Mouse (Mus musculus) spleen, postnatal 14 days (tissue): ENCODE data around the gene Copg2.

Experiments
- DNase-seq, 2 experiments: peaks; one replicate each; pipeline ENCODE4 v3.0.0; 2021 to 2022; ENCODE audit warnings: low spot score in 2 of 2

Copg2 gene

DNA sequence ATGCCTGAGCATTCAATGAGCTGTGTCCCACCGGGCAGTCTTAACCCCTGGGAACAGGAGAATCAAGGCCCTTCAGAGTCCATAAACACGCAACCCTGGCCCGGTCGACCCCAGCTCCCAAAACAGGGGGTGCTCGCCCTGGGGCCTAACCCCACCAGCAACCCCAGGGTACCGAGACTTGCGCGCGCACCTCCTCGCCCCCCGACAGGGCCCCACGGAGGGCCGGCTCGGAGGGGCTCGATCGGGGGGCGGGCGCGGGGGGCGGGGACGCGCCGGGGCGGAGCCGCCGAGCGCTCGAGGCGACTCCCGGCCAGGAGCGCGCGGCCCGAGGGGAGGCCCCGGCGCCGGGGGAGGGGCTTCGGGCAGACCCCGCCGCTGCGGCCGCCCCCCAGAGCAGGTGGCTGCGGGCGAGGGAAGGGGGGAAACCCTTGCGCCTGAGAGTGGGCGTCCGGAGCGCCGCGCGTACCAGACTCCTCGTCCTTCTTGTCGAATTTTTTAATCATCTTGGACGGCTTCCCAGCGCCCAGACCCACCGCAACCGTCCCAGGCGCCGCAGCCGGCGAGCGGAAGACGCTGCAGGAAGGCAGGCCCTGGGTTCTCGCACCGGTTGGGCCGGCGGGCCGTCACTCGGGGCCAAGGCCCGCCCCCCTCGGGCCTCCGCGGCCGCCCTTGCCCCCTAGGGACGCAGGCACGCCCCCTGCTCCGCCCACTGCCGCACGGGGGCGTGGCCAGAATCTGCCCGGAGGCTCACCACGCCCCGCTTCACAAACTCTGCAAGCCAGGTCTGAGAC is at the start of gene Copg2:
Gene Copg2, minus strand, starts transcription at position 600 of the 791 bp plus-strand sequence.
- peak; percentile 92 to 96 for DNase-seq

GRCm38 (mm10) chr6:30939264-30939663 is 42.7 kb upstream of the Copg2 start:
- DNase-seq = no peak

DNA sequence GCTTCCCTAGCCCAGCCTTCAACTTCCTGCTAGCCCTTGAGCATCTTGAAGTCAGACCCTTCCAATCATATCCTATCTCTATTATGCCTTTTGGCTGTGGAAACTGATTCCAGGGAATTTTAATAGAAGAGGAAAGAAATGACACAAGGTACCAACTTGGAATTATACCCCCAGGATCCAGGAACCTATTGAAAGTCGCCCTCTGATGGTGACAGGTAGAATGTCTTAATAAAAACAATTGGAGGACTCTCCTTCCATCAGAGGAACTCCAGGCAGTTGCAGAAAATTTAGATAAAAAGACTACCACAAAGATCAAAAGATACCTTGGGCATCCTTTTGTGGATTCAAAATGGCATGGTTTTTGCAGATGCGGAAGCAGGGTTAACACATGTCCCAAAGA is 26.2 kb upstream of the Copg2 start:
- no peak for DNase-seq

- no peak for DNase-seq
Observed at GRCm38 (mm10) chr6:30921826-30922225, 25.2 kb upstream of the Copg2 start.

GRCm38 (mm10) chr6:30920834-30921675 is 24.5 kb upstream of the Copg2 start:
- DNase-seq = no peak

GRCm38 (mm10) chr6:30915473-30915872 is 18.9 kb upstream of the Copg2 start, which contains the start of gene Tsga13:
Tsga13 (minus strand) TSS chr6:30915573.
- DNase-seq = no peak

- no peak for DNase-seq
Observed at GRCm38 (mm10) chr6:30907970-30908369, 11.4 kb upstream of the Copg2 start.

DNA sequence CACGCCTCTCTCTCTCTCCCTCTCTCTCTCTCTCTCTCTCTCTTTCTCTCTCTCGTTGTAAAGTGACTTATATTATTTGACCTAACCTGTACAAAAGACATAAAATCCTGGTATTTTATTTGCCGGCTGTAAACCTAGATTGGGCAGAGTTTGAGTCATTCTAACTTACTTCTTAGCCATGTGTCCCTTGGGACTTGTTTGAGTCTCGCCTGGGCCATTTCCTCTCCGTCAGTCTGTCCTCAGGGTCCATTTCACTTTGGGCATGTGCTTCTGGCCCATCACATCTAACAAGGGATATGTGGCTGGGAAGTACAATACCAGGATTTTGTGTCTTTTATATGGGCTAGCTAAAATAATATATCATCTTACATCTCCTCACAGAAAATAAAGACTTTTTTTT is 8.3 kb upstream of the Copg2 start:
- DNase-seq = no peak

DNA sequence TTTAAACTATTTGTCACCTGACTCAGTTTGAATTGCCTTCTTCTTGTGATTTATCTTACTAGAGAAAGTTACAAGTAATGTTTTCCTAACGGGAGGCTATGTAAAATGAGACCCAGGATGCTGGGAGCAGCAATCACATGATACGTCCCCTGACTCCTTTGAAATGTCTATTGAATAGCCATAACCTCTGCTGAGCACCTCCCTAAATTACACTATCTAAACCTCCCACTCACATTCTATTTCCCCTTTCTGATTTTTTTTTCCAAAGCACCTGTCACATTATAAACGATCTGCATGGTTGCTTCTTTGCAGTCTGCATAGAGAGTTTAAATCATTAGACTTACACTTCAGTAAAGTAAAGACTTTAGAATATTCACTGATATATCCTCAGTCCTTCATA is 7.4 kb upstream of the Copg2 start:
- DNase-seq = no peak

DNA sequence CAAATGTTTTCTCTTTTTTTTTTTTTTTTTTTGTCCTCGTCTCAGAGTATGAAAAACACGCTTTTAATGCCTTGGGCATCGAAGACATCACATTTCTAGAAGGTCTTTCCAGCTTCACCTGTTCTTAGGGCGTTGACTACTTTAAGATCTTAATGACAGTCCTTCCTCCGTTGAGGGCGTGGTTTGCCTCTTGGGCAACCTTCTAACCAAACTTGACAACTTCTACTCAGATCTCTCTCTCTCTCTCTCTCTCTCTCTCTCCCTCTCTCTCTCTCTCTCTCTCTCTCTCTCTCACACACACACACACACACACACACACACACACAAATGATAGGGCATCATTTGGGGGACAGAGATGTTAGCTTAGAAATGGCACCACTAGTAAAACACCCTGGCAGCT is 926 bp upstream of the Copg2 start:
- no peak for DNase-seq

GRCm38 (mm10) chr6:30896986-30897327 is 363 bp upstream of the Copg2 start:
- DNase-seq = no peak

GRCm38 (mm10) chr6:30895819-30896194 is 787 bp downstream of the Copg2 start:
- no peak for DNase-seq

DNA sequence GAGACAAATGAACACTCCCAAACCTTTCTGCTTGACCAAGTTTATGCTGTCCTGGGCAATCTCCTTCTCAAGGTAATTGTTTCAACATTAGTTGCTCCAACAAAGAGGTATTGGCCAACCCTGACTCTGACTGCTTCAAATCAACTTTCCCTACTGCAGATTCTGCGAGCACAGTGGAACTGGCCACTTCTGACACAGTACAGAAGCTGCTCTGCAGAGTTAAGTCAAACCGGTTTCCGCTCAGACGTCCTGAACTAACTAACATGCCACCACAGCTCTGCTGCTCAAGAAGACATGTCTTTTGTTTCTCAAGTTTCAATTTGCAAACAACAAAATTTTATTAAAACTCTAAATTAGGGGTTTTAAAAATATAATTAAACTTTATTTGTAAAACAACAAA is 3.5 kb downstream of the Copg2 start:
- DNase-seq = no peak

DNA sequence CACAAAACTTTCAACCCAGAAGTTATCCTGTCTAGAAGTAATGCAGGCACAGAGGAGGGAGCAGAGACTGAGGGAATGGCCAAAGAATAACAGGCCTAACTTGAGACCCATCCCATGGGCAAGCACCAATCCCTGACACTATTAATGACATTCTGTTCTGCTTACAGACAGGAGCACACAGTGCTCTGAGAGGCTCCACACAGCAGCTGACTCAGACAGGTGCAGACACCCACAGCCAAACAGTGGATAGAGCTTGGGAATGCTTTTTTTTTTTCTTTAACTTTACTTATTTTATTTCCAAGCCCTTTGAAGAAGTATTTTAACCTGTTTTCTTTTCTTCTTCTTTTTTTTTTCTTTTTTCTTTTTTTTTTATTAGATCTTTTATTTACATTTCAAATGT is 4.8 kb downstream of the Copg2 start:
- no peak for DNase-seq

GRCm38 (mm10) chr6:30884856-30885255 is 11.7 kb downstream of the Copg2 start:
- no peak for DNase-seq

DNA sequence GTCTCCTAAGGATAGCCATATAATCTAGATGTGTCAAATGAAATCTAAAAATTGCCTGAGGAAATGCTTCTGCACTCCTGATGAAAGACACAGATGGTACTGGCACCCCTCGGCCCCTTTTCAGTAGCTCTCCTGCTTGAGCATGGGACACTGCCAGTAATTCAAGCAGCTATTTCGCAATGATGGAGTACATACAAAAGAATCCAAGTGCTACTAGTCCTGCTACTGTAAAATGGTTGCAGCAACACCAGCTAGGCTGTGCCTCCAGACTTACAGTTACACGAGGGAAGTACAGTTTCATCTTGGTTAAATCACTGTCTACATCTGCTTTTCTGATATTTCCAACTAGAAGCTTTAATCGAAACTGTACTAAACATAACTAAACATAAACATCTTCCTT is 13.1 kb downstream of the Copg2 start:
- DNase-seq = no peak

GRCm38 (mm10) chr6:30876661-30877060 is 19.9 kb downstream of the Copg2 start:
- no peak for DNase-seq

DNA sequence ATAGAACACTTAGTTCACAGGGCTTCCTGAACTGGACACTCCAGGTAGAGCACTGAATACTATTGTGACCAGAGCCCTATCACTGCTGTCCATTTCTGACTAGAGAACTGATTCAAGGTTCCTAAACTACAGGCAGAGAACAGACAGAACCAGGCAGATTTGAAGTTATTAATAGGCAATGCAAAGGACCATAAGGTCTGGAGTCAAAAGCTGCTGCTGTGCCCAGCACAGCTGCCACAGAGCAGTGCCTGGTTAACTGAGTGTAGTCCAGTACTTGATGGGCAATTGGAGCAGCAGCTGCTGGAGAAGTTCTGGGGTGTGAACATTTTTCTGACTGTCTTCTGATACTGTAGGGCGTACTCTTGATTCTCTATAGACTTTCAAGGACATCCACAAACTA is 30.1 kb downstream of the Copg2 start:
- no peak for DNase-seq

GRCm38 (mm10) chr6:30865031-30865678 is 31.4 kb downstream of the Copg2 start:
- no peak for DNase-seq

DNA sequence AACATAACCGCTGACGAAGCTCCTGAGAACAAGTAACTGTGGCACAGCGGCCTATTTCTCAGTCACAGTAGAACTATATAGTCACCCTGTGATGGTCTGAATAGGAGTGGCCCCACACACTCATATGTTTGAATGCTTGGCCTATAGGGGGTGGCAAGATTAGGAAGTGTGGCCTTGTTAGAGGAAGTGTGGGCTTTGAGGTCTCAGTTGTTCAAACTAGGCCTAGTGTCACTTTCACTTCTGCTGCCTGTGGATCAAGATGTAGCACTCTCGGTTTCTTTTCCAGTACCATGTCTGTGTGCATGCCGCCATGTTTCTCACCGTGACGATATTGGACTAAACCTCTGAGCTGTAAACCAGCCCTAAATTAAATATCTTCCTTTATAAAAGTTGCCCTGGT is 40.6 kb downstream of the Copg2 start:
- DNase-seq = no peak

DNA sequence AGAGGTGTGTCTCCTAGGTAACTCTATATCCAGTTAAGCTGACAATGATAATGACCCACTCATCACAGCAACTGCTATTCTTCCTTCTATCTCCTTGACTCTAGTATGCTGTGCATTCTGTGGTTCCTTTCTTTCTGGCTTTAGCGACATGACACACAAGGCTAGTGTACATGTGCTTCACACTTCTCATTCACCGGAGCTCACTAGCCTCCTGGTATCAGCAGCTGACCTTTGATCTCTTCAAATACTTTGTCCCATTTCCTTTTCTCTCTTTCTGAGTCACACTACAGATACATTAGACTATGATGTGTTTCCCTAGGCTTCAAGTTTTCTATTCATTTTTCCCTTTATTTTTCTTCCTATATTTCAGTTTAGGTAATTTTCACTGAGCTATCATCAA is 41.4 kb downstream of the Copg2 start:
- no peak for DNase-seq

DNA sequence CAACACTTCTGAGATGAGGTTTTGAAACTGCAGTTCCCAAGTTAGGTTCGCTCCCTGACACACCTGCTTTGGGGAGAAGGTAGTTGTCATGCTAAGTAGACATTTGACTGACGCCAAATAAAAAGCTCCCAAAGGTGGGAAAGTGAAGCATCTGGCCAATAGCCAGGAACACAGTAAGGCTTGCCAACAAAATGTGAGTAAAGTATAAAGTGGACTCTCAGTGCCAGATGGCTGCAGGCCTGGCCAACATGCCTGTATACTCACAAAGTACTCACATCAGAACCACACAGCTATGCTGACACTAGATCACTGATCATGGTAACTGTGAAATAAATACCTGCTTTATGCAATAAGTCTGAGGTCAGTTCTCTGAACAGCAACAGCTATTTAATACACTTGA is 46.8 kb downstream of the Copg2 start:
- DNase-seq = no peak

DNA sequence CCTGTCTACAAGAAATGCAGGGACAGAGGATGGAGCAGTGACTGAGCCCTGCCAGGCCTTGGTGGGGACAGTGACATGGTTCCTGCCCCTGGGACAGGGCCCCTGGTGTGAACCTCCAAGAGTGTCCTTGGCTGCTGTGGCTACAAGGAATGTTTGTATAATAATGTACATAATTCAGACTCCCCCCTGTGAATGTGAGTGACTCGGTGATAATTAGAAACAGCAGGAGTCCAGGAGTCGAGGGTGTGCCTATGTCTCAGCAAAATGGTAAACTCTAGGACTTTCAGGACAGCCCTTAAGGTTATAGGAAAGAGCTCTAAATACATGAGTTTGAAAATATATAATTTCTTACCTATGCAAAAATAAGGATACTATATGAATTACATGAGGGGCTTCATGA is 64.4 kb downstream of the Copg2 start:
- no peak for DNase-seq
